Mouse (Mus musculus): ENCODE measurements around the gene Gm21996.
"Not testable (repeated sequence)": the region's sequence is repeated elsewhere in the genome, so short reads cannot be mapped to it uniquely, and the experiment has no call there.

The Gm21996 gene

GRCm38 (mm10) chrY:89745432-89745831 lies at the start of gene Gm21996:
TSS of gene Gm21996 (minus strand) at chrY:89745532.
- not testable (repeated sequence) for DNase-seq (ENCODE audit: low spot score in 2 of 2)

All from urinary bladder, postnatal 36 days (tissue).